Mouse (Mus musculus) bone marrow, adult 2 months (tissue): ENCODE data around the gene Ankrd34a. TPM values are rescaled to one million over a fixed set of nuclear protein-coding genes. Genes with fewer than 3 reads are reported as not detected.

Experiments
- H3K27ac ChIP-seq: fragments of 200-500 bp; 2 replicates; pipeline ENCODE4 v1.5.1; 2012; ENCODE audit warnings: low read depth, mild to moderate bottlenecking, control low read depth, inconsistent platforms, low read length; ENCODE audit not compliant: control insufficient read depth, poor library complexity, insufficient read depth
- H3K4me1 ChIP-seq: fragments of 200-500 bp; 2 replicates; pipeline ENCODE4 v1.6.1; 2011; ENCODE audit warnings: low read length; ENCODE audit not compliant: control insufficient read depth, insufficient read depth
- H3K4me3 ChIP-seq: fragments of 200-500 bp; replicated peaks from 2 replicates; pipeline ENCODE3; 2011; ENCODE audit warnings: mild to moderate bottlenecking, low read depth, low read length, control low read depth; ENCODE audit not compliant: control insufficient read depth
- CTCF ChIP-seq: fragments of 200-500 bp; IDR thresholded peaks from 2 replicates; pipeline ENCODE4 v1.5.1; 2011; ENCODE audit warnings: low read length, control low read depth; ENCODE audit not compliant: control insufficient read depth, insufficient read depth
- POLR2A ChIP-seq: fragments of 200-500 bp; IDR thresholded peaks from 2 replicates; pipeline ENCODE4 v1.6.1; 2011; ENCODE audit warnings: low read depth, mild to moderate bottlenecking, control low read depth, low read length, borderline replicate concordance; ENCODE audit not compliant: control insufficient read depth
- WGBS: fragments of 180-500 bp; shearing (Covaris S2); methylation state at CpG from one replicate; pipeline ENCODE4 v1.1.7; 2018; 5-methylcytosine and 5-hydroxymethylcytosine counted together
- polyA plus RNA-seq: library from polyadenylated mRNA; stranded (reverse); fragments of >200 nt; gene quantifications from 2 replicates; pipeline ENCODE4 v1.2.4, GENCODE M21; 2011; ENCODE audit warnings: low replicate concordance; ENCODE audit not compliant: missing spikeins, insufficient read depth, insufficient read length

Gene Ankrd34a
- polyA plus RNA-seq, 1 experiment, result not detected

DNA sequence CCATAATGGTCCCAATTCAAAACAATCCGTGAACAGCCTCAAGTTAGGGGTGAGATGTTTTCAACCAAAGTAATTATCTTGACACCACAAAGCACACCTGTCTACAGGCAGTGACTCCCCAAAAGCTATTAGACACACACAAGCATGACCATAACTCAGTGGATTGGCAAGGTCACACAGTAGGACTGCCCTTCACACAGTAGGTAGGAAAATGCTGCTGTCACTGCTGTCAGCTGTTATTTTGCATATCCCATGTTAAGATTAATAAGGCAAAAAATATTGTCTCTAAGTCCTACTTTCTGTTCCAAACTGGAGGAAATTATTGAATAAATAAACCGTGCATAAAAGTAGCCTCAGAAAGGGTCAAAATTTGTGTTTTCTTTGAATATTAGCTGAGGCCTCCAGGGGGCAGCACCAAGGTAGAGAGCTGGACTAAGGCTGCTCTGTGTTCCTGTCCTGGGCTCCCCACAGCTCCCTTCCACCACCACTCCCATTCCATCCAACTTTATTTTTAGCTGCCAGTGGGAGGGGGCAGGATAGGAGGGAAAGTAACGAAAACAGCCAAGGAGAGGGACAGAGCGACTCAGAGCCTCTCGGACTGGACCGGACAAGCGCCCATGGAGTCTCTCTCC is 48.7 kb downstream of the Ankrd34a start, which contains the start of gene Itga10:
Gene Itga10, plus strand, starts transcription at position 567 of the 632 bp plus-strand sequence.
- no peaks in the 10 kb centered on the region for H3K4me1 ChIP-seq
- H3K27ac ChIP-seq, result no peak within 1 kb of the TSS
- WGBS, result 76% methylated on average over 7 of the region's 7 CpGs
- TF ChIP-seq POLR2A, result no peak
- peak; percentile 51; the same call in 1 of the 2 replicates for TF ChIP-seq CTCF
- H3K4me3 ChIP-seq, result no peak within 1 kb of the TSS

- TF ChIP-seq CTCF (no peak), POLR2A (no peak)
- 85% methylated on average over 3 of the region's 3 CpGs for WGBS
- Histone ChIP-seq H3K27ac (no peak overlapping the region), H3K4me1 (no peaks in the 10 kb centered on the region), H3K4me3 (no peak overlapping the region)
Measured at GRCm38 (mm10) chr3:96647365-96647764, 50.9 kb downstream of the Ankrd34a start.

Other genes starting within 250 kb of the Ankrd34a start
- not detected in 2 replicates for gene BC107364, start 144.3 kb upstream of the Ankrd34a start, polyA plus RNA-seq
- 0.75 TPM in 1 of 2 replicates, not detected in the other for gene Hfe2, start 71.5 kb upstream of the Ankrd34a start, polyA plus RNA-seq
- 104 and 163 TPM in 2 replicates for gene Txnip, start 38.7 kb upstream of the Ankrd34a start, polyA plus RNA-seq
- not detected in 2 replicates for gene Gm16253, start 19.7 kb upstream of the Ankrd34a start, polyA plus RNA-seq
- gene Polr3gl, start 2.5 kb upstream of the Ankrd34a start, polyA plus RNA-seq, result 61.0 and 72.3 TPM in 2 replicates
- gene Lix1l, start 4.5 kb downstream of the Ankrd34a start, polyA plus RNA-seq, result 3.3 and 5.7 TPM in 2 replicates
- 154 and 168 TPM in 2 replicates for gene Rbm8a, start 33.3 kb downstream of the Ankrd34a start, polyA plus RNA-seq
- gene Pex11b, start 38.7 kb downstream of the Ankrd34a start, polyA plus RNA-seq, result 11.4 and 14.9 TPM in 2 replicates
- gene Gm42957, start 38.8 kb downstream of the Ankrd34a start, polyA plus RNA-seq, result not detected in 2 replicates
- 1.00 and 1.6 TPM in 2 replicates for gene Itga10, start 48.9 kb downstream of the Ankrd34a start, polyA plus RNA-seq
- 5.4 and 15.5 TPM in 2 replicates for gene Ankrd35, start 73.5 kb downstream of the Ankrd34a start, polyA plus RNA-seq
- gene Pias3, start 99.7 kb downstream of the Ankrd34a start, polyA plus RNA-seq, result 22.0 and 34.9 TPM in 2 replicates
- gene Nudt17, start 111.9 kb downstream of the Ankrd34a start, polyA plus RNA-seq, result 1.4 TPM in 1 of 2 replicates, not detected in the other
- gene Polr3c, start 131.0 kb downstream of the Ankrd34a start, polyA plus RNA-seq, result 19.6 and 26.5 TPM in 2 replicates
- gene Rnf115, start 131.0 kb downstream of the Ankrd34a start, polyA plus RNA-seq, result 12.2 and 17.2 TPM in 2 replicates
- gene Pdzk1, start 232.6 kb downstream of the Ankrd34a start, polyA plus RNA-seq, result 8.2 and 8.6 TPM in 2 replicates
- gene Cd160, start 232.7 kb downstream of the Ankrd34a start, polyA plus RNA-seq, result 0.88 TPM in 1 of 2 replicates, not detected in the other